Mouse (Mus musculus) liver, embryonic 15.5 days (tissue): ENCODE data around the gene Ino80d. TPM values are rescaled to one million over a fixed set of nuclear protein-coding genes. Genes with fewer than 3 reads are reported as not detected.

Experiments used
- ATAC-seq: fragments of 200-750 bp; cut with Nextera tagmentation; 2 replicates; pipeline ENCODE4 v1.8.0; 2017; ENCODE audit warnings: moderate number of reproducible peaks, mild to moderate bottlenecking, moderate library complexity; ENCODE audit not compliant: insufficient read depth
- H3K27ac ChIP-seq: fragments of 300-500 bp; sonication (generic); replicated peaks from 2 replicates; pipeline ENCODE4 v1.5.1; 2015; ENCODE audit warnings: mild to moderate bottlenecking, inconsistent platforms
- H3K27me3 ChIP-seq: fragments of 300-500 bp; sonication (generic); 2 replicates; pipeline ENCODE4 v1.6.1; 2015; ENCODE audit warnings: mild to moderate bottlenecking, inconsistent platforms
- H3K36me3 ChIP-seq: fragments of 300-500 bp; sonication (generic); replicated peaks from 2 replicates; pipeline ENCODE4 v1.6.1; 2015; ENCODE audit warnings: moderate library complexity, mild to moderate bottlenecking, inconsistent platforms
- H3K4me1 ChIP-seq: fragments of 300-500 bp; sonication (generic); replicated peaks from 2 replicates; pipeline ENCODE4 v1.6.1; 2015; ENCODE audit warnings: inconsistent platforms
- H3K4me2 ChIP-seq: fragments of 300-500 bp; sonication (generic); 2 replicates; pipeline ENCODE4 v1.6.1; 2015; ENCODE audit warnings: moderate library complexity, mild to moderate bottlenecking, inconsistent platforms
- H3K4me3 ChIP-seq: fragments of 300-500 bp; sonication (generic); replicated peaks from 2 replicates; pipeline ENCODE4 v1.5.1; 2015; ENCODE audit warnings: mild to moderate bottlenecking, inconsistent platforms
- H3K9ac ChIP-seq: fragments of 300-500 bp; sonication (generic); 2 replicates; pipeline ENCODE4 v1.6.1; 2015; ENCODE audit warnings: moderate library complexity, mild to moderate bottlenecking, inconsistent platforms
- H3K9me3 ChIP-seq: fragments of 300-500 bp; sonication (generic); replicated peaks from 2 replicates; pipeline ENCODE4 v1.6.1; 2016; ENCODE audit warnings: inconsistent platforms
- WGBS: fragments of 180-500 bp; shearing (Covaris S2); methylation state at CpG from one replicate; pipeline ENCODE4 v1.1.7; 2015; ENCODE audit warnings: mixed read lengths; ENCODE audit not compliant: insufficient replicate concordance; 5-methylcytosine and 5-hydroxymethylcytosine counted together
- polyA plus RNA-seq: library from polyadenylated mRNA; unstranded; fragments of >200 nt; fragmentation: Nextera tagmentation; extraction: Ambion mirVana; gene quantifications from 2 replicates; pipeline ENCODE4 v1.2.1, GENCODE M21; 2015

Gene Ino80d
- polyA plus RNA-seq, 1 experiment from 2014 or later: 4.6 TPM

DNA sequence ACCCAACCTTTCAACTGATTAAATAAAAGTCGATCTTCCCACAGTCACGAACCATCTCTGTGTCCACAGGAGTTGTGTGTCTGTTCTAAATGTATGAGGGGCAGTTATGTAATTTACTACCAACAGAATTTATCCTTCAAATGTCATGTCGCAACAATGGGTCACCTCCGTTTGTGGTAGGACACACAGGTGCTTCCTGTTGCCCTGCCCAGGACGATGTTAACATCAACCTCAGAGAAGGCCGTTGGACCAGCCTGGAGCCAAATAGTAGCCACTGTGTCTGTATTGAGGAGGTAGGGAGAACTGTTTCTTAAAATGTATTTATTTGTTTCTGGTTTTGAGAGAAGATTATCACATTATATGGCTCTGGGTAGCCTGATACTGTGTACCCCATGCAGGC, 7.5 kb upstream of the Ino80d start:
- 41% methylated on average over 6 of the region's 6 CpGs for WGBS
- Histone ChIP-seq H3K4me3 (no peak overlapping the region), H3K4me1 (peaks cover 37% of the 10 kb centered on the region), H3K9ac (no peak overlapping the region), H3K27ac (peak overlapping the region; percentile 35; the same call in 1 of the 2 replicates), H3K27me3 (no peaks in the 10 kb centered on the region), H3K4me2 (no peak overlapping the region), H3K9me3 (no peaks in the 10 kb centered on the region), H3K36me3 (peaks cover 75% of the 10 kb centered on the region)
- no peak for ATAC-seq

- Histone ChIP-seq H3K4me2 (no peak overlapping the region), H3K27ac (peak overlapping the region; percentile 24; the same call in 1 of the 2 replicates), H3K4me1 (peaks cover 42% of the 10 kb centered on the region), H3K9ac (no peak overlapping the region), H3K4me3 (no peak overlapping the region), H3K36me3 (peaks cover 65% of the 10 kb centered on the region), H3K9me3 (no peaks in the 10 kb centered on the region), H3K27me3 (no peaks in the 10 kb centered on the region)
- no peak for ATAC-seq
- 53% methylated on average over 2 of the region's 2 CpGs for WGBS
Measured at GRCm38 (mm10) chr1:63120382-63120781, 5.9 kb upstream of the Ino80d start.

GRCm38 (mm10) chr1:63119675-63120074, 5.2 kb upstream of the Ino80d start:
- no peak for ATAC-seq

GRCm38 (mm10) chr1:63115540-63115939, 1.1 kb upstream of the Ino80d start:
- Histone ChIP-seq H3K9me3 (no peaks in the 10 kb centered on the region), H3K4me3 (peak overlapping the region; percentile 94), H3K27ac (peak overlapping the region; percentile 96), H3K36me3 (peaks cover 24% of the 10 kb centered on the region), H3K4me2 (peak overlapping the region; percentile 80), H3K4me1 (peaks cover 47% of the 10 kb centered on the region), H3K27me3 (no peaks in the 10 kb centered on the region), H3K9ac (peak overlapping the region; percentile 99)
- ATAC-seq: no peak
- 17% methylated on average over 3 of the region's 3 CpGs for WGBS

More at GRCm38 (mm10) chr1:63119675-63120074, 5.2 kb upstream of the Ino80d start:
- H3K4me2 ChIP-seq: no peak overlapping the region
- 29% methylated on average over 4 of the region's 4 CpGs for WGBS
- H3K36me3 ChIP-seq: peaks cover 61% of the 10 kb centered on the region
- H3K9ac ChIP-seq: no peak overlapping the region
- peaks cover 40% of the 10 kb centered on the region for H3K4me1 ChIP-seq
- no peak overlapping the region for H3K4me3 ChIP-seq
- H3K9me3 ChIP-seq: no peaks in the 10 kb centered on the region
- no peaks in the 10 kb centered on the region for H3K27me3 ChIP-seq
- H3K27ac ChIP-seq: peak overlapping the region; percentile 24; the same call in 1 of the 2 replicates

DNA sequence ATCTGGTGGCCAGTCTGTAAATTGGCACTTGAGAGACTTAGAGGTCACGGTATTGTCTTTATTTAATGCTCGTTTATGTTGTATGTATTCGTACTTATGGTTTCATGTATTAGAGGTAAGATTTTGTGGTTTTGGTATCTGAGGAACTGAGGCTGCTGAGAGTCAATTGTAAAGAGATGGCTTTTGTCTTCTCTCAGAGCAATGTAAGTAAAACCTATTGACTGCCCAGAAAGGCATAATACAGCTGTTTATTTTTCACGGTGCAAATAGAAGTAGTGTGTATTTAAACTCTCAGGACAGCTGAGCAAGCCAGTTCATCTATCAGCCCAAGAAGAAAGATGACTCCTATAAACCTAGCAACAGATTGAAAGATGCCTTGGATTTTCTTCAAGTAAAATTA, 629 bp upstream of the Ino80d start:
- peak overlapping the region; percentile 96 for H3K27ac ChIP-seq
- no peaks in the 10 kb centered on the region for H3K27me3 ChIP-seq
- peak overlapping the region; percentile 94 for H3K4me3 ChIP-seq
- peaks cover 20% of the 10 kb centered on the region for H3K36me3 ChIP-seq
- 3% methylated on average over 4 of the region's 4 CpGs for WGBS
- peak overlapping the region; percentile 80 for H3K4me2 ChIP-seq
- ATAC-seq: no peak
- H3K9me3 ChIP-seq: no peaks in the 10 kb centered on the region
- H3K4me1 ChIP-seq: peaks cover 48% of the 10 kb centered on the region
- peak overlapping the region; percentile 99 for H3K9ac ChIP-seq

GRCm38 (mm10) chr1:63113274-63114135, 962 bp downstream of the Ino80d start:
- H3K36me3 ChIP-seq: peaks cover 6% of the 10 kb centered on the region
- peaks cover 39% of the 10 kb centered on the region for H3K4me1 ChIP-seq
- under 1% methylated on average over 89 of the region's 92 CpGs for WGBS
- no peaks in the 10 kb centered on the region for H3K27me3 ChIP-seq
- H3K4me3 ChIP-seq: peak overlapping the region; percentile 94
- ATAC-seq: peak; percentile 77
- no peaks in the 10 kb centered on the region for H3K9me3 ChIP-seq
- H3K4me2 ChIP-seq: peak overlapping the region; percentile 80
- peak overlapping the region; percentile 96 for H3K27ac ChIP-seq
- peak overlapping the region; percentile 99 for H3K9ac ChIP-seq

- Histone ChIP-seq H3K9me3 (no peaks in the 10 kb centered on the region), H3K36me3 (no peaks in the 10 kb centered on the region; the same call in 1 of the 2 replicates), H3K4me1 (peaks cover 35% of the 10 kb centered on the region), H3K4me2 (peak overlapping the region; percentile 80), H3K9ac (peak overlapping the region; percentile 99), H3K27ac (peak overlapping the region; percentile 96), H3K27me3 (no peaks in the 10 kb centered on the region), H3K4me3 (peak overlapping the region; percentile 94)
- peak; percentile 11; the same call in 1 of the 2 replicates for ATAC-seq
- WGBS: 1% methylated on average over 11 of the region's 11 CpGs
Measured at GRCm38 (mm10) chr1:63112865-63113261, 1.6 kb downstream of the Ino80d start.

DNA sequence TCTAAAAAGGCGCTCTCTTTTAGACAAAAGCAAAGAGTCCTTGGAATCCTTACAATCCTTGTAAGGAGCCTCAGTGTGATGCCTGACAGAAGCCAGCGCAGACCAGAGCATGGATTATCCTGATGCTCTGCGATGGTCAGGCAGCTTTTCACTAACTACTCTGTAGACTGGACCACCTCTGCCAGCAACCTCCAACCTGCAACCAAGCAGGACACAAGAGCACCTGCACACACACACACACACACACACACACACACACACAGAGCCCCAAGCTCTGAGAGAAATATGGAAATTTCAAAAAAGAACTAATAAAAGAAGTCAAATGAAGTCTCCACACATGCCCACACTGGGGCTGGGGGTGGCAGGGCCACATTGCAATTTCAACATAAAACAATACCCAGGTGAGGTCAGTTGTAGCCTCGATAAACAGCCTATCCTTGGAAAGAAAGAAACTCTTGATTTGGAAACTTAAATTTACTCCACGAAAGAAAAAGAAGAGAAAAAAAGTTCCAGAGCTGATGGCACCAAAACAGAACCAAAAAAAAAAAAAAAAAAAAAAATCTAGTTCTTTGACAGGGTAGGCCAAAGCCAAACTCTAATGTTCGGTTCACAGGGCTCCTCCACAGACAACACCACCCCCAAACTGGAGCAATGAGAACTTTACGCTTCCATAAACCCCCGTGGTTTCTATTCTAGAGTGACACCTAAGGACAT, 2.2 kb downstream of the Ino80d start:
- H3K27me3 ChIP-seq: no peaks in the 10 kb centered on the region
- H3K9me3 ChIP-seq: no peaks in the 10 kb centered on the region
- peak overlapping the region; percentile 96 for H3K27ac ChIP-seq
- ATAC-seq: no peak
- peak overlapping the region; percentile 80 for H3K4me2 ChIP-seq
- H3K4me1 ChIP-seq: peaks cover 39% of the 10 kb centered on the region
- H3K36me3 ChIP-seq: no peaks in the 10 kb centered on the region; the same call in 1 of the 2 replicates
- peak overlapping the region; percentile 99 for H3K9ac ChIP-seq
- 40% methylated on average over 8 of the region's 8 CpGs for WGBS
- H3K4me3 ChIP-seq: peak overlapping the region; percentile 94

DNA sequence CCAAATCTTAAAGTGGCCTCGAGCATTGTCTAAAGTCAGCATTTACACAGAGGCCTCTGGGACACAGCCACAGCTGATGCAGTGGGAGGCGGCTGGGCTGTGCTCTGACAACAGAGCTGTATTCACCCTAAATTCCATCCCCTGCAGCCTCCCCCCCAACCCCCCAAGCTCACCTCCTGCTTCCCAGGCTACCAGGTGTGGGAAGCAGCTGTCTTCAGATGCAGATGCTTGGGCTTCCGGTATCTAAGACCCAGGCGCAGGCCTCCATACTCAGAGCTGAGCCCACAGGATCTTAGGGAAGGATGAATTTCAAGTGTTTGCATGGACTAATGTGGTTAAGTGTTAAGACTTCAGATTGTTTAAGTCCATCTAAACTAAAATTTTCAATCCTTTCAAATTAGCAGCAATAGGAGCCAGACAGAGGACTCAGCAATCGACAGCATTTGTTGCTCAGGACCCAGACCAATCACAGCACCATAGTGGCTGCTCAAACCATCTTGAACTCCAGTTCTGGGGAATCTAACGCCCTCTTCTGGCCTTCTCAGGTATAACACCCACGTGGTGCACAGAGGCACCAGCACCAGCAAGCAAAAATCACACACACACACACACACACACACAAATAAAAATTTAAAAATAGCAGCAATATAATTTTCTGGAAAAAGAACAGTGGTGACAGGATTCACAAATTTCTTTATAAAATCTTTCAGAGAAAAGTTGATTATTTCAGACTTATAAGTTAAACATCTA, 3.8 kb downstream of the Ino80d start:
- Histone ChIP-seq H3K4me1 (peaks cover 27% of the 10 kb centered on the region), H3K27ac (no peak overlapping the region), H3K27me3 (no peaks in the 10 kb centered on the region), H3K36me3 (0 out of 2 replicates have a peak, but pooled peaks cover 5% of the 10 kb centered on the region), H3K4me3 (no peak overlapping the region), H3K9ac (no peak overlapping the region), H3K9me3 (no peaks in the 10 kb centered on the region), H3K4me2 (no peak overlapping the region)
- 60% methylated on average over 7 of the region's 7 CpGs for WGBS
- ATAC-seq: no peak

DNA sequence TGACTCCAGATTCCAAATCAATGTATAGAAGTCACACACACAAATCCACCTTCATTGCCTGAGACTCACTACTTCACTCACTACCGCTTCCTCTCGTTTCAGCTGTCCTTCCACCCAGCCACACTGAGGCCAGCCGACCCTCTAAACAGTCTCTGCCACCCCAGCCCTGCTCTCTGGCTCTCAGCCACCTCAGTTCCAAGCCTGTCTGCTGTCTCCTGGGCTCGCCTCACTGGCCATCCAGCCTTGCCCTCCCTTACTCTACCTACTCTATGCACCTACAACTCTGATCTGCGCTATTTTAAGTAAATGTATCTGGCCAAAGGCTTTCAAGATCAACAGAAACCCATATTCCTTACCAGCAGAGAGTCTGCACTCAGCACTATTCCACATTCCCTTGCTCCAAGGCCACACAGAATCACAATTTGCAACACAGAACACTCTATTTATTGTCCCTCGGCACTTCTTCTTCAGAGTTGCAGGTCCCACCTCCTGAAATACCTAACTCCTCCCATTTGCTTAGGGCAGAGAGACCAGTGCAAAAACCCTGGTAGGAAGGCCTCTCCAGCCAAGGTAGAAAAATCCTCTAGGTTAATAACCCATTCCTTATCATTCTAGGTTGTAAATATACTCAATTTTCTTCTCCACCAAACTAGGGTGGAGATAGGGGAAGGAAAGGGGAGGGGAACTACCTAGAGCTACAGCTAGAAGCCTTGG, 6.7 kb downstream of the Ino80d start:
- no peak for ATAC-seq
- WGBS: 65% methylated on average over 6 of the region's 6 CpGs
- Histone ChIP-seq H3K36me3 (peaks cover 24% of the 10 kb centered on the region), H3K4me3 (no peak overlapping the region), H3K9ac (no peak overlapping the region), H3K27me3 (no peaks in the 10 kb centered on the region), H3K9me3 (no peaks in the 10 kb centered on the region), H3K4me1 (peaks cover 23% of the 10 kb centered on the region), H3K27ac (0 out of 2 replicates have a peak overlapping the region, but pooled peaks have one; percentile 29), H3K4me2 (no peak overlapping the region)
